Mouse (Mus musculus): ENCODE results near the gene Wdr78.

Wdr78 gene

DNA sequence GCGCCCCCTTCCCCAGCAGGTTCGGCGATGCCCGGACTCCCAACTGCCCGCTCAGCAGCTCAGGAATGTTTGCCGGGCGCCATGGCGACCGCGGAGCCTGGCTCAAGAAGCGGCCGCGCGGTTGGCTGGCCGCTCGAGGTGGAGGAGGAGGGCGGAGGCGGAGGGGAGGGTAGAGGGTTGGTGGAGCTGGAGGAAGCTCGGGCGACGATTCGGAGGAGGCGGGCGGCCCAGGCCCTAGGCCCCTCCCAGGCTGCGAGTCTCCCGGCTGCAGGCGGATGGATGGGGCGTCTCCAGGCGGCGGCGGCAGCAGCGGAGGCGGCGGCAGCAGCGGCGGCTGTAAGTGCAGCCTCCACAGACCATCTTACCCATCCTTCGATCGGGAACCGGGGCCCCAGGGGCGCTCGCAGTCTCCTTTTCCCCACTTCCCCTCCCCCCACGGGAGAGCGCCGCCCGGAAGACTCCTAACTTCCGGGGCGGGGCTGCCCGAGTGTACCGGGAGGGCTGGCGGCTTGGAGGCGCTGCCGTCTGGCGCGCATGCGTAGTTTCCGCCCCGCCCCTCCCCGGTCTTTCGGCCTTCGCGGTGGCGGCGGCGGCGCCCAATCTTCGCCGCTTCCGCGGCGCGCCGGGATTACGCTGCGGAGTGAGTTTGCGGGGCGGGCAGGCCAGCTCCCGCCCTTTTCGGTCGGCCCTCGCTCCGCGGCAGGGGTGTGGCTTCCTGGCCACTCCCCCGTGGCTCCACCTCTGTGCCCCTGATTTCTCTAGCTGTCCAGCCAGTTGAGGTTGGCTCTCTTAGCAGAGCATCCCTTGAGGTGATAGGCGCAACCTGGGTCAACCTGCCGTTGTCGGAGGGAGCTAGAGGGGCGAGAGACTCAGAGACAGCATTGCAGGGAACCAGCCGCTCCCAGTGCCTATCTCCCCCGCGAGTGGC, at the start of gene Wdr78, which contains the start of gene Mier1:
Wdr78 (minus strand) TSS at position 372 of the 928 bp plus-strand sequence.
Mier1 (plus strand) TSS at position 207 of the 928 bp plus-strand sequence.
- peak; percentile 96 for DNase-seq (ENCODE audit: extremely low spot score, low spot score)

DNA sequence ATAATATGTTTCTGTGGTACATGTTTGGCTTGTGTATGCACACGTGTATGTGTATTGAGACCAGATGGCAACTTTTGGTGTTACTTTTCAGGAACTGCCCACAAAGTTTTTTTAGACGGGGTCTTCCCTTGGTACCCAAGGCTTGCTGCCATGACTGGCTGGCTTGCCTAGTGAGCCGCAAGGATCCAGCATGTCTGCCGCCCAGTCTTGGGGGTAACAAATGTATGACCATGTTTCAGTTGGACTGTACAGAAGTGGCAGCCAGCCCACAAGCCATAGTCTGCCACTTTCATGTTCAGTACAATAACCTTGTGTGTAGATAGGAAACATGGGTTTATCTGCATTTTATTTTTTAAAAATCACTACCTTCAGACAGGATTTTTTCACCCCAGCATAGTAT, 44.4 kb upstream of the Wdr78 start:
- DNase-seq (ENCODE audit: extremely low spot score, low spot score), result no peak

- DNase-seq (ENCODE audit: extremely low spot score, low spot score), result no peak
These were observed 37.6 kb upstream of the Wdr78 start for GRCm38 (mm10) chr4:103151946-103152345.

DNA sequence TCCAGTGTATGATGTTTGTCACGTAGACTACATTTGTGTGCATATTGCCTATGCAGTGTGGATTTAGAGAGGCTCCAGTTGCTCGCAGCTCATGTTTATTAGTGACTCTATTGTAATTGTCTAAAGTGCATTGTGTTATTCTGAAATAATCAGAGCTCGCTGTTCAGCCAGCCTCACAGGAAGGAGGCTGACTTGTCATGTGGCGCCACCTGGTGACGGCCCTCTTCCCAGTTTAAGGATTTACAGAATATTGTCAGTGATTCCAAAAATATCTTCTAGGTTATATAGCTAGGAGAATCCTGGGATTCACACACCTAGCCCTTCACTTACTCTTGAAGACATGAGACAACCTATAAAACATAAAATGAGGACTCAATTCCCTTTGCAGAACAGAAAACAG, 32.0 kb upstream of the Wdr78 start:
- DNase-seq (ENCODE audit: extremely low spot score, low spot score), result peak; percentile 57

DNA sequence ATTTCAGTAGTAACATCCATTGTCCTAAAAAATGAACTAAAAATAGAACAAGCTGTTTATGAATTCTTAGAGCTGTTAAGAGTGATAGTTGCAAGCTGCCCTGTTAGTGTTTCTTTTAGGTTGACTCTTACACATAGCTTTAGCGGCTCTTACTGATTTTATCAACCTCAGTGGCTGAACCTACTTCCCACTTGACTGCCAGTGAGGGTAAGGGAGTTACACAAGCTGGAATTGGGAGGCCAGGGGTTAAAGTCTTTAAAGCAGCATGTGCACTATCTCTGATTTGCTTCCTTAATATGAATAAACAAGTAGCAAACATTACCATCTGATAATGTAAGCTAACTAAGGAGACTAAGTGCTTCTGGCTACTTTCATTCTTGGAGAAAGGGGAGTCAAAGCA, 22.6 kb upstream of the Wdr78 start:
- DNase-seq (ENCODE audit: extremely low spot score, low spot score), result no peak

DNA sequence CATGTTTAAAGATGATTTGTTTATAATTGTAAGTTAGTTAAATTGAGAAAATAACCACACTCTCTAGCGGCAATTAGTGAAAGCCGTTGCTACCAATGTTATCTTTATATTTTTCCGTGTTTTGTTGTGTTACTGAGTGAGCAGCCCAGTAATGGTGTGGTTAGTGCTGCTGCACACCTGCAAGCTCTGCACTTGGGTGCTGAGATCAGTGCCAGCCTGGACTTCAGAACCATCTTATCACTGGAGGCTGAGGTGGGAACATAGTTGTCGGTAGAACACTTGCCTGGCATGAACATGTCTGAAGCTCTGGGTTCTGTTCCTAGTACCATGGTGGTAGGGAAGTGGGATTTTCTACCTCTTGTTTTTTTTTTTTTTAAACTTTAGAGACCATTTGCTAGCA, 12.2 kb upstream of the Wdr78 start:
- no peak for DNase-seq (ENCODE audit: extremely low spot score, low spot score)

- DNase-seq (ENCODE audit: extremely low spot score, low spot score), result no peak
These were observed 9.3 kb upstream of the Wdr78 start for GRCm38 (mm10) chr4:103123606-103124005.

DNA sequence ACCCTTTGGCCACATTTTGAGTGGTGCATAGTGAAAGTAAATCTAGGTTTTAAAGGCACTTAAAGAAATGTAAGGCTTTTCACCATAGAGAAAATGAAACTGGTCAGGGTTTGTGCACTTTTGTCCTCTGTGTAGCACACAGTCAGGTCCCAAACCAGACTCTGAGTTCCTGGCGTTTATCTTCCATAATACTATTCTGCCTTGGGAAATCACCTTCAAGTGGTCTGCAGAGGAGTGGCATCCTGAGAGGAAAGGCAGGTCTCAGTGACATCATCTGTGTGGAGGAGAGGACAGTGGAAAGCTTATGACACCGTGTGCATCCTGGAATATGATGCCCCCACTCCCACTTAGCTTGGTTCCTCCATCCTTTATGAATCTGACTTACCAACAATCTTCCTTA, 8.7 kb upstream of the Wdr78 start:
- DNase-seq (ENCODE audit: extremely low spot score, low spot score), result no peak

DNA sequence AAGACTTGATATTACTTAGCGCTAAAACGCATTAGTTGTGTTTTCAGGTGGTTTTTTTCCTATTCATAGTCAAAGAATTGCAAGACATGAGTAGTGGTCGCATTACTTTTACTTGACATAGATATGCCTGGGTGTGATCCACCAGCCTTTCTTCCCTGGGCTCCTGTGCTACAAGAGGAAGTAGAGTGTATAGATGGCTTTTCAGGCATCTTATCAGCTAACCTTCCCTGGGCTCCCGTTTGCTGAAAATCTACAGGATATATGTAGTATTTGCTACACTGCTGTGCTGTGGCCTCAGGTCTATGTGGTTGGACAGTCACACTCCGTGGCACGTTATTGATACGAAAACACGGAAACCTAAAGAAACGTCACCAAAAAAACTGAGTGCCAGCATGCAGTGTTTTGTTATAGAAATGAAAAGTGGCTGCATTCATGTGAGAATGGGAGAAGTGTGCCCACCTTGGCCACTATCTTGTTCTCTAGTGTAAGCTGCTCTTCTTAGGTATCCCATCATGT, 6.6 kb upstream of the Wdr78 start:
- no peak for DNase-seq (ENCODE audit: extremely low spot score, low spot score)

GRCm38 (mm10) chr4:103120395-103120794, 6.0 kb upstream of the Wdr78 start:
- no peak for DNase-seq (ENCODE audit: extremely low spot score, low spot score)

GRCm38 (mm10) chr4:103120028-103120384, 5.7 kb upstream of the Wdr78 start:
- DNase-seq (ENCODE audit: extremely low spot score, low spot score), result no peak

DNA sequence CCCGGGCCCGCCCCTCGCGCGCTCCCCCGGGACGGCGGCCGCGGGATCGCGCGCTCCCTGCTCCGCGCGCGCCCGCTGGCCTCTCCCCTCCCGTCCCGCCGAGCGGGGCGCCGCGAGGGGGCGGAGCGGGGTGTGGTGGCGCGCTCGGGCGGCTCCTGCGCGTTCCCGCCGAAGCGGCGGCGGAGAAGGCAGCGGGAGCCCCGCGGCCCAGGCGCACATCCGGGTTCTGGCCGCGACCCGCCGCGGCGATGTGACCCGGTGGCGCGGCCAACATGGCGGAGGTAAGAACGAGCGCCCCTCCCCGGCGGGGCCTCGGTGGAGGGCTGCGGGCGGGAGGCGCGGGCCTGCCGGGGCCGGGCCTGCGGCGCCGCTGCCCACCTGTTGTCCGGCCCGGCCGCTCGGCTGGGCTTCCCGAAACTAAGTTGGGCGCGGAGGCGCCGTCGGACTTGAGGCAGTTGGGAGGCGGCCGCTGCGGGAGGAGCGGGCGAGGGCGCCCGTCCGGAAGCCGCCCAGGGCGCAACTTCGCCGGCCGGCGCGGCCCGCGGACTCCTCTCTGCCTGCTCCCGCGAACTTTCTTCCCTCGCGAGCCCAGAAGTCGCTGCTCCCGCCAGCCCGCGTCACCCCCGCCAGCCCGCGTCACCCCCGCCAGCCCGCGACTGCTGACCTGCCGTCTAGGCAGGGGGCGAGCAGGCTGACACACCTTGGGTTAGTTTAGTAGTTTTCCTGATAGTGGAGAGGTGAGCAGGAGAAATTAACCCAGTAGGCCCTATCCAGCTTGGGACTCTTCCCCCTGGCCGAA, 5.1 kb upstream of the Wdr78 start:
- peak; percentile 79 for DNase-seq (ENCODE audit: extremely low spot score, low spot score)

- no peak for DNase-seq (ENCODE audit: extremely low spot score, low spot score)
These were observed 4.5 kb upstream of the Wdr78 start for GRCm38 (mm10) chr4:103118888-103119228.

DNA sequence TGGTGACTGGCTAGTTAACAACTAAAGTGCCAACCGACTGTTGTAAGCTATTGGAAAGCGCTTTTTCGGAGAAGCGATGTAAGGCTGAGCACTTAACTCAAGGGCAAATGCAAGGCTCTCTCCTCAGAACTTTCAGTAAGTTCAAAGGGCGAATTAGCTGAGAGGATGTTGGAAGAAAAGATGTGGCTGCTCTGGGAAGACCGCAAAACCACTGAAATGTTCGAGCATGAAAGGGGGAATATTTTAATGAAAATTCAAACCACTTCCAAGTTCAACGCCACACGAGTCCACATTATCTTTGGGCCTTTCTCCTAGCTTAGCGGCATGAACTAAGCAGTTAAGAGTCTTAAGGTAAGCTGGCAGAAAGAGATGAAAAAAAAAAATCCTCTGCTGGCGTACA, 953 bp downstream of the Wdr78 start:
- no peak for DNase-seq (ENCODE audit: extremely low spot score, low spot score)

- no peak for DNase-seq (ENCODE audit: extremely low spot score, low spot score)
These were observed 1.7 kb downstream of the Wdr78 start for GRCm38 (mm10) chr4:103112651-103113050.

- no peak for DNase-seq (ENCODE audit: extremely low spot score, low spot score)
These were observed 15.8 kb downstream of the Wdr78 start for GRCm38 (mm10) chr4:103098532-103098931.

DNA sequence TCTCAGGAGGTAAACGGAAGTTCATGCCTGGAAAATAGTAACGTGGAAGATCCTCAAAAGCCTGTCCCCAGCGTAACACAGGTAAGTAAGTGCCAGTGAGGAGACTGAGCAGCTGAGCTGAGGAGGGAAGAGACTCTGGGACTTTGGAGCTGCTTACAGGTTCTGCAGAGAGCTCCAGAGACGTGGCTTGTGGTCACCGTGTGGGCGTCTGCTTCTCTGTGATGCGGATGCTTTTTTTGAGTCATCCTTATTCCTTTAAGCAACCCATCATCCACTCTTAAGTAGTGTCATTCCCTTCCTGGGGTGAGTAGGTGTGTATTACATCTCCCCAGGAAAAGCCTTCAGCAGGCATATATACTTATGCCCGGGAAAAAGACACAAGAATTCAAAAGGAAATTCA, 18.4 kb downstream of the Wdr78 start:
- DNase-seq (ENCODE audit: extremely low spot score, low spot score), result no peak

DNA sequence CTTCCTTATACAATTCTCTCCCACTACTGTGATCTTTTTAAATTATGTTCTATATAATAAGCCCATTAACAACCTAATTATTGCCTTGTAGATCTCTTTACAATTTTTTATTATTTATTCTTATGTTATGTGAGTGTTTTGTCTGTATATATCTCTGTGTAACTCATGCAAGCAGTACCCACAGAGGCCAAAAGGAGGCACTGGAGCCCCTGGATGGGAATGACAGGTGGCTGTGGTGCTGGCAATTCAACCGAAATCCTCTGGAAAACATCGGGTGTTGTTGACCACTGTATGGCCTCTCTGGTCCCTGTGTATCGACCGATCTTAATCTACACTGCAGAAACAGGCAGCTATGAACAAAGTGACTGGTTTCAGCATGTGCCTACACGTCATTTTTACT, 29.1 kb downstream of the Wdr78 start:
- DNase-seq (ENCODE audit: extremely low spot score, low spot score), result no peak

GRCm38 (mm10) chr4:103070631-103071030, 43.7 kb downstream of the Wdr78 start:
- no peak for DNase-seq (ENCODE audit: extremely low spot score, low spot score)

- DNase-seq (ENCODE audit: extremely low spot score, low spot score), result no peak
These were observed 46.3 kb downstream of the Wdr78 start for GRCm38 (mm10) chr4:103067906-103068655.

GRCm38 (mm10) chr4:103064976-103065375, 49.4 kb downstream of the Wdr78 start:
- no peak for DNase-seq (ENCODE audit: extremely low spot score, low spot score)

- DNase-seq (ENCODE audit: extremely low spot score, low spot score), result no peak
These were observed 49.9 kb downstream of the Wdr78 start for GRCm38 (mm10) chr4:103064421-103064820.
